Mouse (Mus musculus) hindbrain, embryonic 16.5 days (tissue): ENCODE measurements at regions not wholly inside any gene's neighbourhood (a gene's known extent, or its start where the extent isn't known, plus 50 kb on each side); places are given as distances from the start of the nearest gene placed in this dataset. TPM values are rescaled to one million over a fixed set of nuclear protein-coding genes. Genes with fewer than 3 reads are reported as not detected.

Experiments used
- ATAC-seq: fragments of 200-750 bp; cut with Nextera tagmentation; 2 replicates; pipeline ENCODE4 v1.8.0; 2017; ENCODE audit warnings: moderate TSS enrichment, moderate library complexity
- H3K27ac ChIP-seq: fragments of 300-500 bp; sonication (generic); 2 replicates; pipeline ENCODE4 v1.5.1; 2014; ENCODE audit warnings: low read depth, mild to moderate bottlenecking, control low read depth, low read length, moderate library complexity
- H3K27me3 ChIP-seq: fragments of 300-500 bp; sonication (generic); replicated peaks from 2 replicates; pipeline ENCODE4 v1.6.1; 2014; ENCODE audit warnings: low read length; ENCODE audit not compliant: control insufficient read depth, insufficient read depth
- H3K36me3 ChIP-seq: fragments of 300-500 bp; sonication (generic); 2 replicates; pipeline ENCODE4 v1.6.1; 2014; ENCODE audit warnings: mild to moderate bottlenecking, low read length, moderate library complexity, mixed read lengths; ENCODE audit not compliant: control insufficient read depth, insufficient read depth
- H3K4me1 ChIP-seq: fragments of 300-500 bp; sonication (generic); 2 replicates; pipeline ENCODE4 v1.6.1; 2014; ENCODE audit warnings: low read depth, low read length; ENCODE audit not compliant: control insufficient read depth, insufficient read depth
- H3K4me2 ChIP-seq: fragments of 300-500 bp; sonication (generic); 2 replicates; pipeline ENCODE4 v1.6.1; 2014; ENCODE audit warnings: mild to moderate bottlenecking, low read length, control low read depth, moderate library complexity
- H3K4me3 ChIP-seq: fragments of 300-500 bp; sonication (generic); 2 replicates; pipeline ENCODE4 v1.5.1; 2014; ENCODE audit warnings: mild to moderate bottlenecking, low read length, control low read depth, moderate library complexity
- H3K9ac ChIP-seq: fragments of 300-500 bp; sonication (generic); 2 replicates; pipeline ENCODE4 v1.6.1; 2014; ENCODE audit warnings: low read depth, mild to moderate bottlenecking, control low read depth, low read length, moderate library complexity
- H3K9me3 ChIP-seq: fragments of 300-500 bp; sonication (generic); 2 replicates; pipeline ENCODE4 v1.6.1; 2014; ENCODE audit warnings: mild to moderate bottlenecking, low read length, moderate library complexity; ENCODE audit not compliant: control insufficient read depth
- WGBS: fragments of 180-500 bp; shearing (Covaris S2); extraction: QIAGEN DNeasy Blood & Tissue Kit; methylation state at CpG from one replicate; pipeline ENCODE4 v1.1.7; 2014; 5-methylcytosine and 5-hydroxymethylcytosine counted together
- microRNA-seq: library from miRNA; unstranded; fragments of <30 nt; microRNA quantifications from one replicate; pipeline ENCODE4, GENCODE M21; 2017

- H3K4me1 ChIP-seq = no peaks in the 10 kb centered on the region
- H3K27me3 ChIP-seq = no peaks in the 10 kb centered on the region
- H3K9ac ChIP-seq = no peak overlapping the region
- no peak overlapping the region for H3K27ac ChIP-seq
- H3K4me3 ChIP-seq = no peak overlapping the region
- no peaks in the 10 kb centered on the region for H3K9me3 ChIP-seq
- H3K36me3 ChIP-seq = no peaks in the 10 kb centered on the region
- no peak for ATAC-seq
- no peak overlapping the region for H3K4me2 ChIP-seq
- WGBS = 28% methylated on average over 7 of the region's 7 CpGs
Observed at GRCm38 (mm10) chr5:118504926-118505325, 55.6 kb upstream of the Med13l start.

- no peak overlapping the region for H3K9ac ChIP-seq
- no peak for ATAC-seq
- no peaks in the 10 kb centered on the region for H3K9me3 ChIP-seq
- no peak overlapping the region for H3K27ac ChIP-seq
- 68% methylated on average over 5 of the region's 5 CpGs for whole genome bisulfite sequencing
- no peak overlapping the region for H3K4me3 ChIP-seq
- H3K4me2 ChIP-seq = no peak overlapping the region
- H3K4me1 ChIP-seq = peaks cover 15% of the 10 kb centered on the region
- no peaks in the 10 kb centered on the region for H3K27me3 ChIP-seq
- H3K36me3 ChIP-seq = no peaks in the 10 kb centered on the region
Observed at GRCm38 (mm10) chr5:118509871-118510270, 50.6 kb upstream of the Med13l start.

Small RNAs in the stretch of these regions (microRNA-seq; reads per million reads assigned to microRNA genes)
- not detected for gene Gm26455
